Mouse (Mus musculus) natural killer cell, adult 2 months (primary cell): ENCODE measurements around the gene Tmie.

ENCODE experiments used
- DNase-seq, 2 experiments: peaks; one replicate each; pipeline ENCODE4 v3.0.0; 2022; ENCODE audit warnings: low spot score in 2 of 2

Tmie gene

GRCm38 (mm10) chr9:110888935-110889334 is 9.0 kb upstream of the Tmie start:
- no peak for DNase-seq

GRCm38 (mm10) chr9:110887388-110888303 is 7.7 kb upstream of the Tmie start:
- no peak for DNase-seq

- no peak for DNase-seq
These were observed 2.0 kb upstream of the Tmie start for GRCm38 (mm10) chr9:110881953-110882352.

- no peak for DNase-seq
These were observed 859 bp upstream of the Tmie start for GRCm38 (mm10) chr9:110880772-110881171.

- DNase-seq: no peak
These were observed 557 bp downstream of the Tmie start, which contains the start of gene Als2cl for GRCm38 (mm10) chr9:110879191-110879920. Gene Als2cl, plus strand, starts transcription at chr9:110879870.

GRCm38 (mm10) chr9:110877888-110878287 is 2.0 kb downstream of the Tmie start:
- no peak for DNase-seq

- DNase-seq: no peak
These were observed 2.6 kb downstream of the Tmie start for GRCm38 (mm10) chr9:110877353-110877752.

GRCm38 (mm10) chr9:110875288-110875695 is 4.6 kb downstream of the Tmie start:
- no peak for DNase-seq

- DNase-seq: no peak
These were observed 5.2 kb downstream of the Tmie start for GRCm38 (mm10) chr9:110874660-110875191.

- no peak for DNase-seq
These were observed 5.9 kb downstream of the Tmie start for GRCm38 (mm10) chr9:110873681-110874659.

- DNase-seq: peak; percentile 29 to 44
These were observed 8.9 kb downstream of the Tmie start for GRCm38 (mm10) chr9:110871030-110871429.

GRCm38 (mm10) chr9:110858967-110859596 is 20.8 kb downstream of the Tmie start:
- DNase-seq: no peak

GRCm38 (mm10) chr9:110858523-110858922 is 21.4 kb downstream of the Tmie start:
- DNase-seq: no peak

GRCm38 (mm10) chr9:110857781-110858472 is 22.0 kb downstream of the Tmie start, which contains the start of gene Prss50:
Gene Prss50, plus strand, starts transcription at chr9:110857967.
- DNase-seq: no peak

- DNase-seq: no peak
These were observed 23.0 kb downstream of the Tmie start for GRCm38 (mm10) chr9:110856920-110857319.

GRCm38 (mm10) chr9:110855903-110856302 is 24.0 kb downstream of the Tmie start:
- no peak for DNase-seq

GRCm38 (mm10) chr9:110849162-110849561 is 30.8 kb downstream of the Tmie start:
- no peak for DNase-seq

- DNase-seq: no peak
These were observed 35.7 kb downstream of the Tmie start, which contains the start of gene Prss46 for GRCm38 (mm10) chr9:110844206-110844605. Gene Prss46, plus strand, starts transcription at chr9:110844506.

GRCm38 (mm10) chr9:110841438-110841837 is 38.5 kb downstream of the Tmie start:
- no peak for DNase-seq

- DNase-seq: no peak
These were observed 39.0 kb downstream of the Tmie start for GRCm38 (mm10) chr9:110840905-110841304.
